Mouse (Mus musculus): Measurements from ENCODE around the gene Rimbp2. TPM values are rescaled to one million over a fixed set of nuclear protein-coding genes. Genes with fewer than 3 reads are reported as not detected.

The Rimbp2 gene
- polyA plus RNA-seq, 1 experiment, result 1.2 TPM

DNA sequence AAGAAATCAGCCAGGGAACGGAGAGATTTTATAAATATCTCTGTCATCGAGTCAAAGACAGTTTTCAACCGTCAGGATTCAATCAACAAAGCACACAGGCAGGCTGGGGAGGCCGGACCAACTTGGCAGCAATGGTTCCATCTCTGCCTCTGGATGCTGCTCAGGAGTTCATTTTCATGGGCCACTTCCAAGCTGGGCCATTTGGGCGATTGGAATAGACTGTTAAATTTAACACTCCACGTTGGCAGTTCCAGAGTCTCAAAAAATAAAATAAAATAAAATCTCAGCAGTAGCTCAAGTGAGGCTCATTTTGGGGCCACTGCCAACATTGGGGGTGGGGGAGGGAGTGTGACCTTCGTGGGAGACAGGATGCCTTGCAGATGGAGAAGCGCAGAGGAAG is 137.7 kb downstream of the Rimbp2 start:
- Histone ChIP-seq H3K27me3 (ENCODE audit: control insufficient read depth, insufficient read depth, low read length) (no peaks in the 10 kb centered on the region), H3K27ac (ENCODE audit: control insufficient read depth, insufficient read depth, low read depth, low read length) (no peak overlapping the region), H3K4me3 (ENCODE audit: control insufficient read depth, low read depth, low read length) (no peak overlapping the region), H3K36me3 (ENCODE audit: control insufficient read depth, insufficient read depth, low read length) (no peaks in the 10 kb centered on the region), H3K4me1 (ENCODE audit: control insufficient read depth, insufficient read depth, low read length) (no peaks in the 10 kb centered on the region)
- TF ChIP-seq POLR2A (IDR thresholded peaks at IDR 0.05; ENCODE audit: control insufficient read depth, low read depth, low read length), result no peak
- TF ChIP-seq CTCF (IDR thresholded peaks at IDR 0.05; ENCODE audit: control insufficient read depth, insufficient read depth, insufficient replicate concordance, low read depth, low read length), result no peak

DNA sequence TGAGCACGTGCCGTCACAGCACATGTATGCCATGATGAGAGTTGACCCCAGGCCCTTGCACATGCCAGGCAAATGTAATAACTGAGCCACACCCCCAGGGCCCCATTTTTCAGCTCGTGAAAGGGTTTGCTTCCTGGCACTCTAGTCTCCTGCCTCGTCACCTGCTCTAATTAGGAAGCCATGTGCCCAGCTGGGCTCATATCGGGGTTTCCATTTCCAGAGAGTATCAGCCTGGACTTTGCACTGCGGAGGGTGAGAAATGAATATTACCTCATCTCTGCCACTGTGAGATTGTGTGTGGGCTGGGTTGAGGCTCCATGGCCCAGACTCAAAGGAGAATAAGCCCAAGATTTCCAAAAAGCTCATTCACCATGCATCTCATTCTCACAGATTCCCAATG is 138.2 kb downstream of the Rimbp2 start:
- Histone ChIP-seq H3K36me3 (ENCODE audit: control insufficient read depth, insufficient read depth, low read length) (no peaks in the 10 kb centered on the region), H3K27ac (ENCODE audit: control insufficient read depth, insufficient read depth, low read depth, low read length) (no peak overlapping the region)

GRCm38 (mm10) chr5:128813121-128813520 is 140.2 kb downstream of the Rimbp2 start:
- TF ChIP-seq POLR2A (IDR thresholded peaks at IDR 0.05; ENCODE audit: control insufficient read depth, low read depth, low read length) (no peak), CTCF (IDR thresholded peaks at IDR 0.05; ENCODE audit: control insufficient read depth, insufficient read depth, insufficient replicate concordance, low read depth, low read length) (no peak)
- H3K27ac ChIP-seq (ENCODE audit: control insufficient read depth, insufficient read depth, low read depth, low read length), result no peak overlapping the region
- H3K4me3 ChIP-seq (ENCODE audit: control insufficient read depth, low read depth, low read length), result no peak overlapping the region
- no peaks in the 10 kb centered on the region for H3K27me3 ChIP-seq (ENCODE audit: control insufficient read depth, insufficient read depth, low read length)
- H3K36me3 ChIP-seq (ENCODE audit: control insufficient read depth, insufficient read depth, low read length), result no peaks in the 10 kb centered on the region
- no peaks in the 10 kb centered on the region for H3K4me1 ChIP-seq (ENCODE audit: control insufficient read depth, insufficient read depth, low read length)

More for the DNA sequence above, 138.2 kb downstream of the Rimbp2 start:
- Histone ChIP-seq H3K4me1 (ENCODE audit: control insufficient read depth, insufficient read depth, low read length) (no peaks in the 10 kb centered on the region), H3K4me3 (ENCODE audit: control insufficient read depth, low read depth, low read length) (no peak overlapping the region), H3K27me3 (ENCODE audit: control insufficient read depth, insufficient read depth, low read length) (no peaks in the 10 kb centered on the region)
- TF ChIP-seq CTCF (IDR thresholded peaks at IDR 0.05; ENCODE audit: control insufficient read depth, insufficient read depth, insufficient replicate concordance, low read depth, low read length) (no peak), POLR2A (IDR thresholded peaks at IDR 0.05; ENCODE audit: control insufficient read depth, low read depth, low read length) (no peak)

GRCm38 (mm10) chr5:128811431-128811830 is 141.9 kb downstream of the Rimbp2 start:
- TF ChIP-seq POLR2A (IDR thresholded peaks at IDR 0.05; ENCODE audit: control insufficient read depth, low read depth, low read length), result no peak
- no peak for TF ChIP-seq CTCF (IDR thresholded peaks at IDR 0.05; ENCODE audit: control insufficient read depth, insufficient read depth, insufficient replicate concordance, low read depth, low read length)
- Histone ChIP-seq H3K4me3 (ENCODE audit: control insufficient read depth, low read depth, low read length) (no peak overlapping the region), H3K36me3 (ENCODE audit: control insufficient read depth, insufficient read depth, low read length) (no peaks in the 10 kb centered on the region), H3K27me3 (ENCODE audit: control insufficient read depth, insufficient read depth, low read length) (no peaks in the 10 kb centered on the region), H3K27ac (ENCODE audit: control insufficient read depth, insufficient read depth, low read depth, low read length) (no peak overlapping the region), H3K4me1 (ENCODE audit: control insufficient read depth, insufficient read depth, low read length) (no peaks in the 10 kb centered on the region)

DNA sequence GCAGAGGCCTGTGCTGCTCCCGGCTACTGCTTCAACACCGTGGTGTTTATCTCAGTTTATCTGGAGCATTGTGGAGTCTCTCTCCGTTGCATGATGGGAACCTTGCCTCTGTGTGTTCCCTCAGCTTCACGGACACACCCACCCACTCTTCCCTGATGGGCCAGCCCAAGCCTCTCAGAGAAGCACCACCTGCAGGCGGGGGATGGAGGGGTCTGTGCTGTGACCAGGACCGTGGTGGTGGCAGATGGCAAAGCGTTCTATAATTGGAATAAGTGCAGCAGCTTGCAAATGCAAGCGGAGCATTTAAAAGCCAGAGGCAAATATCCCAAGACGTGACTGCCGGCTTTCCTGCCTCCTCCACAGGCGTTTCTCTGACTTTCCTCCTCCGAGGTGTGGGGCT is 143.3 kb downstream of the Rimbp2 start:
- no peak overlapping the region for H3K27ac ChIP-seq (ENCODE audit: control insufficient read depth, insufficient read depth, low read depth, low read length)

GRCm38 (mm10) chr5:128809406-128809805 is 143.9 kb downstream of the Rimbp2 start:
- Histone ChIP-seq H3K4me1 (ENCODE audit: control insufficient read depth, insufficient read depth, low read length) (no peaks in the 10 kb centered on the region), H3K4me3 (ENCODE audit: control insufficient read depth, low read depth, low read length) (no peak overlapping the region), H3K27ac (ENCODE audit: control insufficient read depth, insufficient read depth, low read depth, low read length) (no peak overlapping the region), H3K27me3 (ENCODE audit: control insufficient read depth, insufficient read depth, low read length) (no peaks in the 10 kb centered on the region), H3K36me3 (ENCODE audit: control insufficient read depth, insufficient read depth, low read length) (no peaks in the 10 kb centered on the region)
- no peak for TF ChIP-seq POLR2A (IDR thresholded peaks at IDR 0.05; ENCODE audit: control insufficient read depth, low read depth, low read length)
- TF ChIP-seq CTCF (IDR thresholded peaks at IDR 0.05; ENCODE audit: control insufficient read depth, insufficient read depth, insufficient replicate concordance, low read depth, low read length), result peak; percentile 68; the same call in 1 of the 2 replicates

More for the DNA sequence above, 143.3 kb downstream of the Rimbp2 start:
- Histone ChIP-seq H3K4me1 (ENCODE audit: control insufficient read depth, insufficient read depth, low read length) (no peaks in the 10 kb centered on the region), H3K36me3 (ENCODE audit: control insufficient read depth, insufficient read depth, low read length) (no peaks in the 10 kb centered on the region), H3K4me3 (ENCODE audit: control insufficient read depth, low read depth, low read length) (no peak overlapping the region), H3K27me3 (ENCODE audit: control insufficient read depth, insufficient read depth, low read length) (no peaks in the 10 kb centered on the region)
- TF ChIP-seq CTCF (IDR thresholded peaks at IDR 0.05; ENCODE audit: control insufficient read depth, insufficient read depth, insufficient replicate concordance, low read depth, low read length) (no peak), POLR2A (IDR thresholded peaks at IDR 0.05; ENCODE audit: control insufficient read depth, low read depth, low read length) (no peak)

DNA sequence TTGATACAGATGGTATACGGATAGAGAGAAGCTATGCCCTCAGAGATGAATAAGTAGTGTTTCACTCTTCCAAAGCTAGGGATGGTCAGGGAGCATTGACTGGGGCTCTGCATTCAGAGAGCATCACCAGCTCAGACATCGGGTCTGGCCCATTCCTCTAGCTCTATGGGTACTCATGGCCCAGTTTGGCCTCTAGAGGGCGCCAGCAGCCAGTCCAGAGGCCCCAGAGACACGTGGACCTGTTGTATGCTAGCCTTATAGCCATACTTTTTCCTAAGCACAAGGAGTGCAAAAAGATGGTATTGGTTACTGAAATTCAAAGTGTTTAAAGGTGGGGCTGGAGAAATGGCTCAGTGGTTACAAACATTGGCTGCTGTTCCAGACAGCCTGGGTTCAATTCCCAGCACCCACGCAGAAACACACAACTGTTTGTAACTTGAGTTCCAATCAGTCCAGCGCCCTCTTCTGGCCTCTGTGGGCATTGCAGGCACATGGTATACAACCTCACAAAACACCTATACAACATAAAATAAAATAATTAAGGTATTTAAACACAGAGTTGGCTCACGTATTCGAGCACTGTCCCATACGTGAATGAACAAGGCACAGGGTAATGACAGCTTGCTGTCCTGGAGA is 144.6 kb downstream of the Rimbp2 start:
- no peak overlapping the region for H3K27ac ChIP-seq (ENCODE audit: control insufficient read depth, insufficient read depth, low read depth, low read length)
- no peak for TF ChIP-seq POLR2A (IDR thresholded peaks at IDR 0.05; ENCODE audit: control insufficient read depth, low read depth, low read length)
- peak; percentile 70 for TF ChIP-seq CTCF (IDR thresholded peaks at IDR 0.05; ENCODE audit: control insufficient read depth, insufficient read depth, insufficient replicate concordance, low read depth, low read length)

More for the DNA sequence above, 144.6 kb downstream of the Rimbp2 start:
- H3K36me3 ChIP-seq (ENCODE audit: control insufficient read depth, insufficient read depth, low read length), result no peaks in the 10 kb centered on the region
- no peaks in the 10 kb centered on the region for H3K27me3 ChIP-seq (ENCODE audit: control insufficient read depth, insufficient read depth, low read length)
- H3K4me3 ChIP-seq (ENCODE audit: control insufficient read depth, low read depth, low read length), result no peak overlapping the region
- H3K4me1 ChIP-seq (ENCODE audit: control insufficient read depth, insufficient read depth, low read length), result no peaks in the 10 kb centered on the region

Measured in testis, adult 2 months (tissue).